Mouse (Mus musculus) T-cell, adult 2 months (primary cell): ENCODE data around the gene Chat.
"Not testable (repeated sequence)": the region's sequence is repeated elsewhere in the genome, so short reads cannot be mapped to it uniquely, and the experiment has no call there.

Experiments used
- DNase-seq: peaks from one replicate; pipeline ENCODE4 v3.0.0; 2022; ENCODE audit warnings: low spot score

Gene Chat

DNA sequence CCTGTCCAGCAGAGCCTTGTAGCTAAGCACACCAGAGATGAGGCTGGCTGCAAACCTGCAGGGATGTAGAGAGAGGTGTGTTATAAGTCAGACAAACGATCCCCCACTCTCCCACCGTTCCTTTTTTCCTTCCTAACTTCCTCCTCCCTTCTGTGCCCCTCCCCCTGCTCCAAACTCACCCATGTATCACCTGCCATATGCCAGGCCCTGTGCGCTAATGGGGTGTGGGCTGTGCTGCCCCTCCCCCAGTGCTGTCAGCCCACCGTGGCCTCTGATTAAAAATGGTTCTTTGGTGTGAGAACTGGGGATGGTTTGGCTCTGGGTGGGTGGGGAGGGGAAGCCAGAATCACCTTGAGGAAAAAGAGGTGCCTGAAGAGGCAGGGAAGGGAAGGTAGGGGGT, 13.2 kb downstream of the Chat start:
- DNase-seq = no peak

DNA sequence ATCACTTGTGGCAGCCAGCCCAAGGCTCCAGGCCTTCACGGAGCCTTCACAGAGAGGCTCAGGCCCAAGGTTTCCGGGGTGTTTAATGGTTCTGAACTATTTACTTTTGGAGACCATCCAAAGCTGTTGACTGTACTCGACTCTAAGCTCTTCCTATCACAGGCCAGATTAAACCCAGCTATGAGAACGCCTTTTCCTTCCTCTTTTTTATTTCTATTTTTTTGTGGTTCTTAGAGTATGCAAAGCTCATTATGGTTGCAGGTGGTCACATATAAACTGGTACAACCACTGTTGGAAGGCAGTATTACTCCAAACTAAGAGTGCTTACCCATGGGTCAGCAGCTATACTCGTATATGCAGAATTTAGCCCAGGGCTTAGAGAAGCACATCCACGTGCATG, 18.8 kb downstream of the Chat start:
- no peak for DNase-seq

DNA sequence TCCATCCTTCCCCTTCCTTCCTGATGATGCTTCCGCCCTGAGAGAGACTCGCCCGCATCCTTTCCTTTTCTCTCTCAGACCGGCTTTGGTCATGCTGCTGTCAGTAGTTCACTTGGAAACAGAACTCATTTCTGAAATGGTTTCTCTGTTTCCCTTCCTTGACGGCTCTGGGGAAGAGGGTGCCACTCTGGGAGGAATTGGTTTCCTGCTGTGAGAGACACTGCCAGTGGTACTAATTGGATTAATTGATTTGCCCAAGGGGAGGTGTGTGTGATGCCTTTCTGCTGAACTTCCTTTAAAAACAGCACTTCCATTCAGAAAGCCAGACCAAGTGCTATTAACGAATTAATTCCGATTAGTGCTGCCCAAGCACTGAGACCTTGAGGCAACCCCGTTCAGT, 22.3 kb downstream of the Chat start:
- no peak for DNase-seq

DNA sequence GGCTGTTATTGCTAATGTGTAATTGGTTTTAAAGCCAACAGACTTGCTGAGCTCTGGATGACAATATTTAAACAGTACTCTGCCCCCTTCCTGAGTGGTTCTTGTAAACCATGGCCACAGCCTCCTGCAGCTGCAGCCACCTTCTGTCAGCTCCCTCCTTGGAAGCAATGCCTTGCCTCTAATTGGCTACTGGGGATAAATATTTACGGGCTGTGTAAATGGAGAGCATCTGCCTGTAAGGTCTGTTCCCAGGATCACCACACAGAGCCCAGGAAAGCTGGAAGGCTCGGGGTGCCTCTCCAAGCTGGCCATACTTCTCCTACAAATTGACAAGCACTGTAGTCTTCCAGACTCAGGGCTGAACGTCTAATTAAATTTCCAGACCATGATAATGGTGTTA, 26.0 kb downstream of the Chat start:
- no peak for DNase-seq

DNA sequence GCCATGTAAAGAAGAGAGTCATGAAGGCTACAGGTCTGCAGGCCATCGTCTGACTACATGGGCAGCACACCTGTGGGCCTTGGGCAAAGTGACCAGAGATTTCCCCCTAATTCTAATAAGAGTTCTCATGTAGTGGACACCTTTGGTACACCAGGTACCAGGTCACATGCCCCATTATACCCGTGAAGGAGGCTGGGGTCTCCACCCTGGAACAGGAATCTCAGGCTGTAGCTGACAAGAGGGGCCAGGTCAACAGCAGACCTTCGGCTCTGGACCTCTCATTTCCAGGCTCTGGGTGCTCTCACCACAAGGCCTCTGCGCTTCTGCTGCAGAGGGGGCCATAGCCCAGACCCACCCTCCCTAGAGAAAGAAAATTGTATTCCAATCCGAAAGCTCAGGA, 26.5 kb downstream of the Chat start:
- DNase-seq = no peak

DNA sequence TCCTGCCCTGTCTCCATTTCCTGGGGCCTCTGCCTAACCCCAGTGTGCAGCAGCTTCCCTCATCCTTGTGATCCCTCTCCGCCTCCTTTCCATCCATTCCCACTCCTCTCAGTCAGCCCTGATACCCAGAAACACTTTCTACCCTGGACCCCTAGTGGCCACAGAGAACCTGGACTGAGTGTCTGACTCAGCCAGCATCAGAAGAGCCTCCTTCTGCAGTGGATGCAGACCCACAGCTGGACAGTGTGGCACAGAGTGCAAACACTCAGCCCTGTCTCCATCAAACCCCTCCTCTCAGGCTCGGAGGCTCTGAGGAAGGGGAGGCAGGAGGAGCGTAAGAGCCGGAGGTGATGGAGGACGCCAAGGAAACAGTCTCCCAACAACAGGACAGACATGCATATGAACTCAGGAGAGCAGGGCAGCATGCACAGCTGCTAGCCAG, 28.4 kb downstream of the Chat start:
- DNase-seq = no peak

DNA sequence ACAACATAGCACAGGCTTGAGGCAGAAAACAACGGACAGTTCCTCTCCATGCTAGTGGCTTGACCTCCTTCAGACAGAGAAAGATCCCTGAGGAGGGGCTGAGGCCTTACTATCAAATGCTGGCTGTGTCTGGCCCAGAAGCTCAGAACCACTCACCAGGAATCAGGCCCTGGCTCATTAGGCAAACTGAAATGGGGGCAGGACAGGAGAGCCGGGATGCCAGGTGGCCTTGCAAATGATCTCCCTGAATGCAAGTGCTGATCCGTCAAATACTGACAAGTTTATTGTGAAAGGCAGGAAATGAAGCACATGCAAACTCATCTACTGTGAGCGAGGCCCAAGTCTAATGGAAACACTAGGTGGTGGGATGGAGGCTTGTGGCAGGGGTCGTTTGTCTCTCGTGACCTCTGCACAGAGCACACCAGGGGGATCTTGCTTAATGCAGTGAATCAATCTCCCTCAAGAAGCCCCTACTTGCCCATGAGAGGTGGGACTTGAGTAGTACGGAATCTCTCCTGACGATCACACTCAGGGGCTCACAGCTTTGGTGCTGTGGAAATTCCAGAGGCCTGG, 36.7 kb downstream of the Chat start:
- no peak for DNase-seq

DNA sequence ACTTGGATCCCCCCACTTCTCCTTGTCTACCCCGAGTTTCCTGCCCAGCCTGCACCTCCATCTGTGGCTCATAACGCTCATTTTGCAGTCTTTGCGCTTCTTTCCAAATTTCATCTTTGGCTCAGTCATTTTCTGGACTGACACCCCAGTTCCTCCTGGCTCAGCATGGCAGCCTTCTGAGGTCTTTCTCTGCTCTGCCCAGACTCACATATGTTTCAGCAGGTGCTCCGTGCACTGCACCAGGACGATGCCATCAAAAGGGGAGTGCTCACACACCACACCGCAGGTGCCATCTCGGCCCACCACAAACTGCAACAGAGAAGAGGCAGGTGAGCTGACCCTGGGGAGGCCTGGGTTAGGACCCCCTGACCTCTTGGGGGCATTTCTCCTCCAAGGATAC, 41.8 kb downstream of the Chat start:
- DNase-seq = no peak

DNA sequence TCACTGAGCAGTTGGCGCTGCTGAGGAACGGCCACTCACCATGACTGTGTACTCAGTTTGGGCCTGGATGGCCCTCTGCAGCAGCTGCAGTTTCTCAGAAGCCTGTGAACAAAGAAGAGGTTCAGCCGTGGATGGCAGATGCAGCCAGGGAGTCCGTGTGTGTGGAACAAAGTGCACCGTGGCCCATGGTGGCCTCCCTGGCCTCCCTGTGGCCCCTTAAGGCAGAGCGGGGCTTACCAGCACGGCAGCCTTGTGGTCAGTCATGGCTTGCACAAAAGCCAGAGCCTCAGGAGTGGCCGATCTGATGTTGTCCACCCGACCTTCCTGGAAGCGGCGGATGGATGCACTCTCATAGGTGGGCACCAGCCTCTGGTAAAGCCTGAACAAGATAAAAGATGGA, 47.0 kb downstream of the Chat start:
- DNase-seq = no peak

DNA sequence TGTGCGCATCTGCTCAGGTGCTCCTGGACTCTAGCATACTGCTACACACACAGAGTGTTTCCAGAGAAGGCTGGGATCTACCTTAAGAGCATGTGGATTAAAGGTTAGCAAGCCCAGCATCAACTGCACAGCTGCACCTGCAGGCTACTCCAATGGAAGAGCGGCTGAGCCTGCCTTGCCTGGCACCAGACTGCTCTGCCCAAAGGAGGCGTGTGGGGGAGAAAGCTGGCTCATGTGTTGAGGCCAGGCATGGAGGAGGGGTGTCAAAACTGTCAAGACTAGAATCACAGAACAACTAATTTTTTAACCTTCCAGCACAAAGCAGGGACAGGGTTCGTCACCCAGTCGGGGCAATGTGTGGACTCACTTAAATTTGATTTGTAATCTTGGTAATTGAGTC, 53.7 kb downstream of the Chat start:
- DNase-seq = no peak

DNA sequence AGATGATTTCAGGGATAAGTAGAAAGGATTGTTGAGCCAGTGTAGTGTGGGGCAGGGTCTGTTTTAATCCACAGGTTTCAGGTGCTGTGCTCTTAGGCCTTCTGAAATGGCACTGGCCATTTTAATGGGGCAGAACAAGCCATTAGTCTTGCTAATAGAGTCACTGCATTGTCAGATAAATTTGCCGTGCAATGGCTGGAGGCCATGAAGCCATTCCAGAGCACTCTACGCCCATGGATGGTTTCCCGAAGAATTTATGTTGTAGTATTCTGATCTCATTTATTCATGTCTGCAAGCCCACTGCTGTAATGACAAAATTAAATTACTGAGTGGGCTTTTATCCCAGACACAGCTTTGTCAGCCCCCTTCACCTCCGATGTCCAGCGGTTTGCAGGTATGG, 55.7 kb downstream of the Chat start:
- no peak for DNase-seq

DNA sequence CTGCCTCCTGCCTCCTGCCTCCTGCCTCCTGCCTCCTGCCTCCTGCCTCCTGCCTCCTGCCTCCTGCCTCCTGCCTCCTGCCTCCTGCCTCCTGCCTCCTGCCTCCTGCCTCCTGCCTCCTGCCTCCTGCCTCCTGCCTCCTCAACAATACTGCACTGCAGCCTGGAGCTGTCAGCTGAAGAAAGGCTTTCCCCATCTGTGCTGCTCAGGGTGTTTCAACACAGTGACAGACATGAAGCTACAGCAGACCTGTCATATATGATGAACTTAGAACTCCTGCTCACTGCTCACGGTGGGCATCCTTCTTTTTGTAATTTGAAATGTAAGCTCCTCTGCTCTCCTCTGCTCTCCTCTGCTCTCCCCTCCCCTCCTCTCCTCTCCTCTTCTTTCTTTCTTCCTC, 60.4 kb downstream of the Chat start:
- DNase-seq = not testable (repeated sequence)

DNA sequence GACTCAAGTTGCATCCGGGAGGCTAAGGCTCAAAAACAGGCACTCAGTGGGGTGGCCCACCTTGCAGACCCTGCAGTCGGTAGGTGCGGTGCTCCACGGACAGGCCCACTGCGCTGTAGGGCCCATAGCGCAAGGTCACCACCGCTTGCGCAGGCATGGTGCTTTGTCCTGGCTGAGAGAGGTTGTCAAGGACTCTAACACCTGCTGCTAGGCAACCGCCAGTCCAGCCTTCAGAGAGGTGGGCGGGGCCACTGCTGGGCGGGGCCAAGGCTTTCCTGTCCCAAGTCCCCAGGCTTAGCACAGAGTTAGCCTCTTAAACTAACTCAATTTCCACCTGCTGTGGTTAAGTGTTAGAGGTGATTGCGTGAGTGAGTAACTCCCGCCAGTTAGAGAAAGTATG, 77.6 kb downstream of the Chat start, which contains the start of gene 1700024G13Rik:
TSS of gene 1700024G13Rik (minus strand) at position 196 of the 400 bp plus-strand sequence.
- DNase-seq = no peak

DNA sequence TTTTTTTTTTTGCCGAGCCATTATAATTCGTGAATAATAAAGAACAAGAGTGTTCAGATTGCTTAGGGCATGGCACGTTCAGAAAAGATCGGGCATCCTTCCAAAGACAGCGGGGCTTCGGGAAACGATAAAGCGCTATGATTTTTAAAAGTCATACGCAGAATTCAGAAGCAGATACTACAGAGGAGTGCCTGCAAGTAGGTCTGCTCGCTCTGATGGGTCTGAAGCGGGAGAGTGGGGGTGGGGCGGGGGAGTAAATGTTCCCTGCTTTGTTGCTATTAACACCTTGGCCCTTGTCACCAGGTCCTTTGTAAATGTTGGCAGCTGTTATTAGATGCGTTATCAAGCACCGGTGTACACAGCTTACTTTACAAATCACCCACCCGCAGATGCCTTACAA, 84.2 kb downstream of the Chat start:
- no peak for DNase-seq

DNA sequence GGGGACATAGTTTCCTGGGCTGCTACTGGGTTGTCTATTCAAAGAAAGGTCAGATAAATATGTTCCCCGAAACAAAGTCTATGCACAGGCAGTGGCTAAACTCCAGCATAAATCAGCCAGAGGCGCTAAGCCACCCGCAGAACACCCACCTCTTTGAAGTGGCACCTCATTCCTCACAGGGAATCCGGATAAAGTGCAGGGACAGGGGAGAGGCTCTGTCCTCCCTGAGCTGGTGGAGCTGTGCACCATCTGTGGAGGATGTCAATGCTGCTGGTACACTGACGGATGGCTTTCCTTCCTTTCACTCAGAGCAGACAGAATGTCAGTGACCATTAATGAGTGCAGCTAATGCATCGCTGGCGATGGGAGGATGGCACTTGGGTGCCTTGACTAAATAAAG, 84.7 kb downstream of the Chat start:
- no peak for DNase-seq

DNA sequence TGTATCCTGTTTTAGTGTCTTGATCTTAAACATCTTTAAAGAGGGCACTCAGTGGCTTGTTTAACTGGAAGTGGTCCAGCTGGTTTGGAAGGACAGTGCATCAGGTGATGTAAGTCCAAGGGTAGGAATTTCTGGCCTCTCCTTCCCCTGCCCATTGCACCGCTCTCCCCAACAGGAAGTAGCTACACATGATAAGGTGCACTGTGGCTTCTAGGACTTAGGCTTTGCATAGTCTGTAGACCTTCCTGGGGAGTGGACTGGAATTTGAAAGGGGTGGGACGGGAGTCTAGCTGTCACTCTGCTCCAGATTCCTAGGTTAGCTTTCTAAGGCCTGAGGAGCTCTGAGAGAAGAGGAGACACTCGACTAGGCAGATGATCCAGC, 85.7 kb downstream of the Chat start:
- DNase-seq = no peak

DNA sequence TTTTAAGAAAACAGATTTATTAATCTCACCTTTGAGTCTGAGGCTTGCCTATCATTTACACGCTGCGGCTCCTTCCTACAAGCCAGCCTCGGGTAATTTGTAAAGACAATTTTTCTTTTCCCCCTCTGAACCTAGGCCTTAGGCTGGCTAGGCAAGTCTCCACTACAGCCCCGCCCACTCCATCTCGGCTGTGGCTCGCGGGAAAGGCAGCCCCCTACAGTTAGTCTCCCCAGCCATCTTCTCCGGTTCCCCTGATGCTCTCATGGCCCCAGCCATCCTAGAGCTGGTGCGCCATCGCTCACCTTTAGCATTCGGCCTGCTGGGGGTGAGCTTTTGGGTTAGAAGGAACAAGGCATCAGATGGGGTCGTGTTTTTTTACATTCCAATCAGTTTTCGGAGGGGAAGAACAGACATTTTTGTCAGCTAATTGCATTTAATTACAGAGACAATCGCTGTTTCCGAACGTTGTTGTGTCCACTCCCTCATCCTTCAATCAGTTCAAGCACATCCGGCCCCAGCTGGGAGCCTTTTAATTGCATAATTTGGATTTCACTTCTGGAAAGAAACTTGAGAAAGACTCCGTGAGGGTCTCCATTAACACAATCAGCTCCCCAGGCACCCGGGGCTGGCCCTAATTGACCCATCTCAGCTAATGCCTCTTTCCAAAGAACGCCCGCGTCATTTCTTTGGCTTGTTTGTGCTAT, 86.2 kb downstream of the Chat start:
- no peak for DNase-seq

DNA sequence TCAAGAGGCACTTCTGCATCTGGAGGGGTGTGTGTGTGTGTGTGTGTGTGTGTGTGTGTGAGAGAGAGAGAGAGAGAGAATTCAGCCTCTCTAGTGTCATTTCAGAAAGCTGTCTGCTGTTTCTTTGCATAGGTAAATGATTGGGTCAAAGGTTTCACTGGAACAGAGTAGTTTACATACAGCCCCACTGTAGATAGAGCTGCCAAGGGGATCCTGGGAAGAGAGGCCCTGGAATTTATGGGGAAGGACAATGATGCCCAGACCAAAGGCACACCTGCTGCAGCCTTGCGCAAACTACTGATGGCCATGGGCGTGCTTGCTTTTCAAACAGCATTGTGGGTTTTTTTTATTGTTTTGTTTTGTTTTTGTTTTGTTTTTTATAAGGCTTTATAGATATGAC, 93.3 kb downstream of the Chat start:
- no peak for DNase-seq

DNA sequence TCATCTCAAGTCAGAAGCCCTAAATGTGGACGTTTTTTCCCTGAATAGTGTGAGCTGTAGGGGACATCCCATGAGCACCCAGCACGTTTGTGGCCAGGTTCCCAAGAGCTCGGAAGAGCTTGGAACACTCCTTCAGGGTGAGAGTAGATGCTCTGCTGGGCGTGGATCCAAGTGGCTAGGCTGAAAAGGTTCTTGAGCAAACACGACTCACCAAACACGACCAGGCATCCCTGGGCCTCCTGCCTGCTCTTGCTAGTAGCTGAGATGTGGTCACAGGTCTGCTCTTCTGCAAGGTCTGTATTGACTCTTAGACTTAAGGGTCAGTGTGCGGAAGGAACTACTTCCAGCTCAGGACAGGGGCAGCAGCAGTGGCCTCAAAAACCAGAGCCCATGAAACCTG, 96.0 kb downstream of the Chat start:
- DNase-seq = no peak

DNA sequence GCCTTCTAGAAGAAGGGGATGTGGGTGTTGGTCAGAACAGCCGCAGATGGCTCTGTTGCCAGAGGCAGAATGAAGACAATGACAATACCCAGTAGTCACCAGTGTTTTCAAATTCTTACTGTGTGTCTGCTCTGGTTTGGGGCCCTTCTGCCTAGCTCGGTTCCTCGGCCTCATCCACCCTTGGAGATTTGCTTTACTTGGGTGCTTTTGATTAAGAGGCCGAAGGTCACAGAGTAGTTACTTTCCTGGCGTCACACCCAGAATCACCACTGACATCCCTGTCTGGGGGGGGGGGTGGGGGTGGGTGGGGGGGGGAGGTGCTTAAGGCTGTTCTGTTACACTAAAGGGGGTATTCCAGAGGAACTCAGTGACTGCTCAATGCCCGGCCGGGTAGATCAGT, 101.4 kb downstream of the Chat start:
- no peak for DNase-seq
